Mouse (Mus musculus) lung, embryonic 14.5 days (tissue): ENCODE results near the gene Tfb2m. TPM values are rescaled to one million over a fixed set of nuclear protein-coding genes. Genes with fewer than 3 reads are reported as not detected.
A peak's percentile ranks its signal among the peaks of the same experiment; 100 is the strongest.

Experiments used
- ATAC-seq: fragments of 200-750 bp; cut with Nextera tagmentation; 2 replicates; pipeline ENCODE4 v1.8.0; 2017; ENCODE audit warnings: mild to moderate bottlenecking, moderate TSS enrichment, moderate library complexity; ENCODE audit not compliant: insufficient read depth
- DNase-seq: peaks from one replicate; pipeline ENCODE4 v3.0.0-alpha.2; 2015
- H3K27ac ChIP-seq: fragments of 300-500 bp; sonication (generic); 2 replicates; pipeline ENCODE4 v1.5.1; 2014; ENCODE audit warnings: low read depth, mild to moderate bottlenecking, moderate library complexity
- H3K27me3 ChIP-seq: fragments of 300-500 bp; sonication (generic); 2 replicates; pipeline ENCODE4 v1.6.1; 2014; ENCODE audit warnings: low read length, control low read depth; ENCODE audit not compliant: insufficient read depth
- H3K36me3 ChIP-seq: fragments of 300-500 bp; sonication (generic); 2 replicates; pipeline ENCODE4 v1.6.1; 2014; ENCODE audit warnings: control low read depth; ENCODE audit not compliant: insufficient read depth
- H3K4me1 ChIP-seq: fragments of 300-500 bp; sonication (generic); 2 replicates; pipeline ENCODE4 v1.6.1; 2014; ENCODE audit warnings: antibody characterized with exemption, control low read depth; ENCODE audit not compliant: insufficient read depth
- H3K4me2 ChIP-seq: fragments of 300-500 bp; sonication (generic); 2 replicates; pipeline ENCODE4 v1.6.1; 2014; ENCODE audit warnings: mild to moderate bottlenecking
- H3K4me3 ChIP-seq: fragments of 300-500 bp; sonication (generic); 2 replicates; pipeline ENCODE4 v1.5.1; 2014; ENCODE audit warnings: low read depth, low read length
- H3K9ac ChIP-seq: fragments of 300-500 bp; sonication (generic); 2 replicates; pipeline ENCODE4 v1.6.1; 2014
- H3K9me3 ChIP-seq: fragments of 300-500 bp; sonication (generic); 2 replicates; pipeline ENCODE4 v1.6.1; 2016; ENCODE audit warnings: low read depth, low read length, control low read depth
- CTCF ChIP-seq: IDR thresholded peaks from 2 replicates; pipeline ENCODE4 v1.5.1; 2016; ENCODE audit warnings: antibody characterized with exemption, low read depth
- WGBS: fragments of 180-500 bp; shearing (Covaris S2); extraction: QIAGEN DNeasy Blood & Tissue Kit; methylation state at CpG from one replicate; pipeline ENCODE4 v1.1.7; 2014; 5-methylcytosine and 5-hydroxymethylcytosine counted together
- polyA plus RNA-seq: library from polyadenylated mRNA; unstranded; fragments of >200 nt; fragmentation: Nextera tagmentation; extraction: Ambion mirVana; gene quantifications from 2 replicates; pipeline ENCODE4 v1.2.1, GENCODE M21; 2014

Gene Tfb2m
- polyA plus RNA-seq, 1 experiment from 2014 or later: 26.6 TPM

GRCm38 (mm10) chr1:179584220-179584619 lies 38.2 kb upstream of the Tfb2m start:
- H3K27me3 ChIP-seq: no peaks in the 10 kb centered on the region
- H3K4me3 ChIP-seq: no peak overlapping the region
- ATAC-seq (no peak), DNase-seq (no peak)
- no peaks in the 10 kb centered on the region for H3K9me3 ChIP-seq
- no peak overlapping the region for H3K4me2 ChIP-seq
- no peak overlapping the region for H3K27ac ChIP-seq
- peaks cover 12% of the 10 kb centered on the region; the same call in 1 of the 2 replicates for H3K36me3 ChIP-seq
- no peak for TF ChIP-seq CTCF
- H3K4me1 ChIP-seq: no peaks in the 10 kb centered on the region
- WGBS: 86% methylated on average over 4 of the region's 4 CpGs
- H3K9ac ChIP-seq: no peak overlapping the region

GRCm38 (mm10) chr1:179583090-179583489 lies 37.0 kb upstream of the Tfb2m start:
- no peak for DNase-seq
- peaks cover 12% of the 10 kb centered on the region; the same call in 1 of the 2 replicates for H3K36me3 ChIP-seq
- no peak overlapping the region for H3K4me2 ChIP-seq
- ATAC-seq: no peak
- 85% methylated on average over 3 of the region's 3 CpGs for WGBS
- H3K27ac ChIP-seq: no peak overlapping the region
- no peak for TF ChIP-seq CTCF
- no peaks in the 10 kb centered on the region for H3K4me1 ChIP-seq
- no peaks in the 10 kb centered on the region for H3K27me3 ChIP-seq
- H3K4me3 ChIP-seq: no peak overlapping the region
- H3K9ac ChIP-seq: no peak overlapping the region
- H3K9me3 ChIP-seq: no peaks in the 10 kb centered on the region

GRCm38 (mm10) chr1:179582021-179582433 lies 36.0 kb upstream of the Tfb2m start:
- ATAC-seq: 0 out of 2 replicates have a peak, but pooled peaks have one; percentile 28
- Histone ChIP-seq H3K4me3 (no peak overlapping the region), H3K4me2 (no peak overlapping the region), H3K9me3 (no peaks in the 10 kb centered on the region), H3K9ac (no peak overlapping the region), H3K36me3 (peaks cover 12% of the 10 kb centered on the region; the same call in 1 of the 2 replicates), H3K4me1 (no peaks in the 10 kb centered on the region), H3K27me3 (no peaks in the 10 kb centered on the region), H3K27ac (no peak overlapping the region)
- WGBS: 46% methylated on average over 6 of the region's 6 CpGs
- TF ChIP-seq CTCF: no peak
- DNase-seq: no peak

- Histone ChIP-seq H3K9ac (no peak overlapping the region), H3K27me3 (no peaks in the 10 kb centered on the region), H3K27ac (no peak overlapping the region), H3K9me3 (no peaks in the 10 kb centered on the region), H3K36me3 (peaks cover 12% of the 10 kb centered on the region; the same call in 1 of the 2 replicates), H3K4me2 (no peak overlapping the region), H3K4me1 (no peaks in the 10 kb centered on the region), H3K4me3 (no peak overlapping the region)
- DNase-seq: no peak
- ATAC-seq: no peak
- no peak for TF ChIP-seq CTCF
- WGBS: 87% methylated on average over 10 of the region's 10 CpGs
These were observed 35.4 kb upstream of the Tfb2m start for GRCm38 (mm10) chr1:179581422-179581821.

- TF ChIP-seq CTCF: no peak
- peaks cover 12% of the 10 kb centered on the region; the same call in 1 of the 2 replicates for H3K36me3 ChIP-seq
- H3K9ac ChIP-seq: no peak overlapping the region
- 57% methylated on average over 8 of the region's 8 CpGs for WGBS
- H3K27ac ChIP-seq: no peak overlapping the region
- H3K4me3 ChIP-seq: no peak overlapping the region
- H3K4me1 ChIP-seq: no peaks in the 10 kb centered on the region
- no peaks in the 10 kb centered on the region for H3K9me3 ChIP-seq
- H3K4me2 ChIP-seq: no peak overlapping the region
- DNase-seq: no peak
- no peak for ATAC-seq
- H3K27me3 ChIP-seq: no peaks in the 10 kb centered on the region
These were observed 34.1 kb upstream of the Tfb2m start for GRCm38 (mm10) chr1:179580200-179580599.

- 63% methylated on average over 6 of the region's 6 CpGs for WGBS
- Histone ChIP-seq H3K36me3 (peaks cover 12% of the 10 kb centered on the region; the same call in 1 of the 2 replicates), H3K27me3 (no peaks in the 10 kb centered on the region), H3K4me1 (no peaks in the 10 kb centered on the region), H3K27ac (no peak overlapping the region), H3K4me3 (no peak overlapping the region), H3K9ac (no peak overlapping the region), H3K4me2 (no peak overlapping the region), H3K9me3 (no peaks in the 10 kb centered on the region)
- ATAC-seq (no peak), DNase-seq (no peak)
- TF ChIP-seq CTCF: no peak
These were observed 32.6 kb upstream of the Tfb2m start for GRCm38 (mm10) chr1:179578625-179579024.

GRCm38 (mm10) chr1:179573650-179574206 lies 27.7 kb upstream of the Tfb2m start:
- H3K9me3 ChIP-seq: no peaks in the 10 kb centered on the region
- no peak overlapping the region for H3K9ac ChIP-seq
- H3K4me2 ChIP-seq: no peak overlapping the region
- H3K27me3 ChIP-seq: no peaks in the 10 kb centered on the region
- TF ChIP-seq CTCF: no peak
- peaks cover 7% of the 10 kb centered on the region; the same call in 1 of the 2 replicates for H3K4me1 ChIP-seq
- ATAC-seq: no peak
- no peak overlapping the region for H3K4me3 ChIP-seq
- no peak for DNase-seq
- 54% methylated on average over 6 of the region's 6 CpGs for WGBS
- H3K27ac ChIP-seq: no peak overlapping the region
- no peaks in the 10 kb centered on the region for H3K36me3 ChIP-seq
